Mouse (Mus musculus): ENCODE data around the gene Adh6a.
A peak's percentile ranks its signal among the peaks of the same experiment; 100 is the strongest.

Adh6a gene

DNA sequence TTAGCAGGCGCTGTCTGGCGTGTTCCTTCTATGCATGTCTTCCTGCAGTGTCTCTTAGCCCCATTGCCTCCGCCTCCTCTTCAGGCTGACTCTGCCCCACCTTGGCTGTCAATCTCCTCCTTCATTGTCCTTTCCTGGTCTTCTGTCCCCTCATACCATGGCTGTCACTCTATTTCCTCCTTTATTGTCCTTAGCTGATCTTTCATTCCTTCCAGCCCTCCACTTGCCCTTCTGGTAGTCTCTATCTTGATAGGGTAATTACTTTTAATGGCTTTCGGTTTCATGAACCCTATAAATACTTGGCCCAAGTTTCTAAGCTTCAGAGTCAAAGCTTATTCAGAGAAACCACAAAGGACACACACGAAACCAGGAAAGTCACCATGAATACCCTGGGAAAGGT is at the start of gene Adh6a:
Adh6a (plus strand) TSS at position 322 of the 400 bp plus-strand sequence.
- no peak for DNase-seq (ENCODE audit: low read depth, low spot score)

DNA sequence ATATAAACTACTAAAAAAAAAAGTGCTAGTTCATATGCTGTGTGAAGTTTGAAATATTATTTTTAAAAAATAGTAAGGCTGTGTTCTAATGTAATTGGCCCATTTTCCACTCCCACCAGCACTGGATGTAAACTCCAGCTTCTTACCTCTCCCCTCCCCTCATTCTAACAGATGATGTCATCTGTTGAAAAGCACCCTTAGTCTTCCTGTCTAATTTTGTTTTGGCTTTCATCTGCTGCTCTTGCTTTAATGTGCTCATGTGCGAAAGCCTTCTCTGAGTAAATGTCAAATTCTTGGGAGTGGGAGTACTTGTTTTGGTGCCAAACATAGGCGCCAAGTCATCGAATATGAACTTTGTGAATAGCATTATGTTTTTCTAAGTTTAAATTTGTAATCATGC is 48.4 kb upstream of the Adh6a start:
- DNase-seq (ENCODE audit: low read depth, low spot score): peak; percentile 29

- no peak for DNase-seq (ENCODE audit: low read depth, low spot score)
Measured at GRCm38 (mm10) chr3:138270507-138270906, 42.6 kb upstream of the Adh6a start.

GRCm38 (mm10) chr3:138271297-138271696 is 41.8 kb upstream of the Adh6a start:
- no peak for DNase-seq (ENCODE audit: low read depth, low spot score)

- no peak for DNase-seq (ENCODE audit: low read depth, low spot score)
Measured at GRCm38 (mm10) chr3:138273080-138273479, 40.0 kb upstream of the Adh6a start.

DNA sequence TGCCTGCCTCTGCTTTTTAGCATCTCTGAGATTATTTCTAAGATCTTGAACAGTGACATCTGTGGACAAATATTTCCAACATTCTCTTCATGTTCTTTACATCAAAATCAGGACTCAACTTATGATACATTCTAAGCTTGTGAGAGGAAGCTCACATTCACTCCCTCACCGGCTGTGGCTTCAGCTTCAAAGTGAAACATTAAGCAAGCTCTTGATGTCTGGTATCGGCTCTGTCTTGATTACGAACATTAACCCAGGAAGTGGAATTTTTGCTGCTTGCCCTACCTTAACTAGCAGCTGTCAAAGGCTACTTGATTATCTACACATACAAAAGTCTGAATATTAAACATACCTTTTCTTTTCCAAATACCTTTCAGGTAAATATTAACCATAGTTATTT is 38.0 kb upstream of the Adh6a start:
- DNase-seq (ENCODE audit: low read depth, low spot score): peak; percentile 74

GRCm38 (mm10) chr3:138282556-138282955 is 30.5 kb upstream of the Adh6a start:
- no peak for DNase-seq (ENCODE audit: low read depth, low spot score)

DNA sequence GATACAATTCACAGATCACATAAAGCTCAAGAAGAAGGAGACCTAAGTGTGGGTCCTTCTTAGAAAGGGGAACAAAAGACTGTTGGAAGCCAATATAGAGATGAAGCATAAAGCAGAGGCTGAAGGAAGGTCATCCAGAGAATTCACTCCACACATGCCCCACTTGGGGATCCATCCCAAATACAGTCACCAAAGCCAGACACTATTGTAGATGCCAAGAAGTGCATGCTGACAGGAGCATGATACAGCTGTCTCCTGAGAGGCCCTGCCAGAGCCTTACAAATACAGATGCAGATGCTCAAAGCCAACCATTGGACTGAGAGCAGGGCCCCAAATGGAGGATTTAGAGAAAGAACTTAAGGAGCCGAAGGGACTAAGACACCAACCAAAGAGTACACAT is 29.3 kb upstream of the Adh6a start:
- DNase-seq (ENCODE audit: low read depth, low spot score): no peak

- no peak for DNase-seq (ENCODE audit: low read depth, low spot score)
Measured at GRCm38 (mm10) chr3:138285986-138286385, 27.1 kb upstream of the Adh6a start.

DNA sequence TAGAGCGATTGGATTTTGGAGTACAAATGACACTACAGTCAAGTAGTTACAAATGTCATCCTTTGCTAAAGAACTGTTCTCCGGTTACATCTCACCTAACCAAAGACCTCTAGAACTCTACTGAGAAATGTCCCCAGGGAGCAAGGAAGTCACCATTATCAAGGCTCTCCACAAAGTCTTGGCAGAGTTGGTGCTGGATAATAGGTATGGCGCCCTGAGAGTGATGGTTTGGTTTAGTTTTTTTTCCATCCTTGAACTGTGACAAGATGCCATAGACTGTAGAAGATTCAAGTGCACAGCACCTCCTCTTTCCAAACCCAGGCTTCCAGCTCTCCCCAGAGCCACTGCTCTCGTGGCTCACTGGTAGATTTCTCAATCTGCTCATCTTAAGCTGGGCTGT is 25.4 kb upstream of the Adh6a start:
- no peak for DNase-seq (ENCODE audit: low read depth, low spot score)

- no peak for DNase-seq (ENCODE audit: low read depth, low spot score)
Measured at GRCm38 (mm10) chr3:138290672-138291071, 22.4 kb upstream of the Adh6a start.

DNA sequence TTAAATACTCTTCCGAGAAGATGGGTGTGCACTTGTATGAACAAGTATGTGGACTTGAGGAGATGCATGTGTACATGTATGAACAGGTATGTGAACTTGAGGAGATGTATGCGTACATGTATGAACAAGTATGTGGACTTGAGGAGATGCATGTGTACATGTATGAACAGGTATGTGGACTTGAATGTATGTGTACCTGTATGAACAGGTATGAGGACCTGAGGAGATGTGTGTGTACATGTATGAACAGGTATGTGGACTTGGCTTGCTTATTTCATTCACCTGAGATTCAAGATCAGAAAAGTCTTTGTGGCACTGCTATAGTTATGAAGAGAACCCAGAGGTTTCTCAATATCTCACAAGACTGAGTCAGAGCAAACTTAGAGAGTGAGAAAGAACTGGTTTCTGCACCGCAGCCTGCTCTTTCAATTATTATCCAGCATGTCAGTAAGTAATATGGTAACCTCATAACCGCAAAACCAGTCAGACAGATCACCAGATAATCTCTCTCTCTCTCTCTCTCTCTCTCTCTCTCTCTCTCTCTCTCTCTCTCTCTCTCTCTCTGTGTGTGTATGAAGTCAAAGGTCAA is 21.5 kb upstream of the Adh6a start:
- DNase-seq (ENCODE audit: low read depth, low spot score): no peak

DNA sequence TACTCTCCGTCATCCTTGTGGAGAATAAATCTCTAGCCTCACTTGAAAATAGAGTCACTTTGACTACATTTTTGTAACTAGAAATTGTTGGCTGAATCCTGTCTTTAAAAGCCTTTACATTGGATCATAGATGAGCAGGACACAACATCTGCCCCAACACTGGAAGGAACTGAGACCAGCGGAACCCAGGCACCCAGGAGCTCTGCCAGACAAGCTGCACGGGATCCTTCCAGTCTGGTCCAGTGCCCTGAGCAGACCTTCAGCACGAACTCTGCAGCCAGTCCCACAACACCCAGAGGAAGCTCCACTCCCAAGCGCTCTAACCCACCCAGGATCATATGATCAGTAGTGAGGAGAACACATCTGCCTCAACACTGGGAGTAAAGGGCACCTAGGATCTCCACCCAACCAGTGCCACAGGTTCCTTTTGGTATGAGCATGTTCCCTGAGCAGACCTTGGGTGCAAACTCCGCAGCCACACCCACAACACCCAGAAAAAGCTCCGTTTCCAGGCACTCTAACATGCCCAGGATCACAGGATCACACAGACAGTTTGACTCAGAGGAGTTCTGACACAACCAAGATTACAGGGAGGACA is 19.7 kb upstream of the Adh6a start:
- no peak for DNase-seq (ENCODE audit: low read depth, low spot score)

DNA sequence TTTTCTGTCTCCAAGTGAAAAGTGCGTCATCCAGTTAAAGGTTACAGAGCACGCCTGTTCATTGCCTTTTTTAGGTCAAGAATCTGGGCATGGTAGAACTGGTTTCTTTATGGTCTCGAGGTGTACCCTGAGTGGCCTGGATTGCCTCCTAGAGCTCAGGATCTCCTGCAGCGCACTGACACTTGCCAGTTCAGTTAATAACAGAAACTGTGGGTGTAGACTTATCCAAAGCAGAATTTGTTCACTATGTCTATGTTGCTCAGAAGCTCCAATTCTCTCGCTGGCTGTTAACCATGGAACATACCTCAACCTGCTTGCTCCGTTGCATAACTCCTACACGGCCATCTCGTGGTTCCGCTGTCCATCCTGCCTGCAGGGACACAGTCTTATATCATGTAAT is 13.0 kb upstream of the Adh6a start:
- no peak for DNase-seq (ENCODE audit: low read depth, low spot score)

DNA sequence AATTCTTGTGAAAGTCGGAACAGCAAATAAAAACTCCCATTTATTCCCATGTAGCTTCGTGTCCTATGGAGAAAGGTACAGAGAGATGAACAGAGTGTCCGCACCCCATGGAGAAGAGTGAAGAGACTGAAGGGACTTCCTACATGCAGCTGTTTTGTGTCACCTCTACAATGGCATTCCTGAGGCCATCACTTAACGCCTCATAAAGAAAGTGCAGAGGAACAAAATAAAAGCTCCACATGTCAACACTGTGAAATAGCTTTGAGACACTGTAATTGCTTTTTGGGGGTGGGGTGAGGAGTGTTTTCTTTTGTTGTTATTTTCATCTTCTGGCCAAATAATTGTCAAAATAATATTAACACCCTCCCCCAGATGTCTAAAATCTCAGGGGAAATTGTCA is 10.4 kb upstream of the Adh6a start:
- no peak for DNase-seq (ENCODE audit: low read depth, low spot score)

DNA sequence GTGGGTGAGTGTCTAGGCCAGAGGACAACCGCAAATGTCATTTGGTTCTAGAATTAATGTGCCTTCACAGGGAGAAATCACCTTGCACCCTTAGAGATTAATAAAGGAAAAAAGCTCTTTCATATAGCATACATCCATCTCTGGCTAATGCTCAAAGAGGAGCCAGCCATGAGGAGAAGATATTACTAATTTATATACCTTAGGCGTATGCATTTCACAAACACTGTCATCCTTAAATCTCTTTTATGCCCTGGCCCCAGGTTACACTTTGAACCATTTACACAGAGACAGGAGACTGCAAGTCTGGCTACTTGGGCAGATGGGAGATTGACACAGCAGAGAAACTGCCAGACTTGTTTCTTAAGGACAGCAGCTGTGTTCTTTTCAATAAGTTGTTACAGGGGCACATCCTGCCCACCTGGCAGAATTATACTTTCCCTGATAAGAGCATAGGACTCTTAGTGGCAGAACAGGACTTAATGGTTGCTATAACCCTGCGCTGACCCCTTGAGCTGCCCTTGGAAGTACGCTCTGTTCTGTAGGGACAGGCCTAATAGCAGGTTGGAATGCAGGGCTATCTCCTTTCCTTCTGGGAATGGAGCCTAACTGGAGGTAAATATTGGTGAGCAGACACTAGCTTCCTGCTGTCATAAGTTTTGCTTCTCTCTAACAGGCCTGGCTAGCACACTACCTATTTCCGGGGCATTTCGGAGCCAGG is 9.2 kb upstream of the Adh6a start:
- no peak for DNase-seq (ENCODE audit: low read depth, low spot score)

- no peak for DNase-seq (ENCODE audit: low read depth, low spot score)
Measured at GRCm38 (mm10) chr3:138304489-138304871, 8.6 kb upstream of the Adh6a start.

DNA sequence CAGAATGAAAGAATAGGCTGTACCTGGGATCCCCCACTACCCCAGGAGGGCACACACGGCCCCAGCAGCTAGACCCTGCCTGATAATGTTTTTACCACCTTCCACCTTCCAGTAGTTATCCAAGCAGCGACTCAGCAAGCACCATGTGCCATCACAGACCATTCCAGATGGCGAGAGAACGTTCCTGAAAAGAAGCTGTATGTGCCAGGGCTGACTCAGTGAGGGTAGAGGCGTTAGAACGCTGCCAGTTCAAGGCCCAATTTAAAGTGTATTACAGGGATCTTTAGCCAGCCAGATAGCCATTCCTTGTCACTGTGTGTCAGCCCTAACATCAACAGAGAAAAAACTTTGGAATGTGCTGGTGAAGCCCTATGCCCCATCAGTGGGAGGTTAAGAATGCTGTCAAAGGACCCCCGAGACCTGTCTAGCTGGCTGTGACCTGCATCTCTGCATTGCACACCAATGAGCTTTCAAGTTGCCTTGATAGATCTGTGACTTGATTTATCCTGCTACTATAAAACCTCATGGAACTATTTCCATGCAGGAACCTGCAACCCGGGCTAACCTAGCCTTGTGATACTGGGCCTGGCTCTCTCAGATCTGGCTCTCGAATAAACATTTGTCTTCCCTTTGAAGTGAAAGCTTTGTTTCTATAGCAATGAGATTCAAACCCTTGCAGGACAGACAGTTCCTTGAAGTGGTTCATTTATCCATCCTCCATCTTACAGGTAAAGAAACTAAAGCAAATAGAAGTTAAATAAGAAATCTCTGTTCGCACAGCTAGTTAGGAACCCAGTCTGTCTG is 7.4 kb upstream of the Adh6a start:
- DNase-seq (ENCODE audit: low read depth, low spot score): no peak

DNA sequence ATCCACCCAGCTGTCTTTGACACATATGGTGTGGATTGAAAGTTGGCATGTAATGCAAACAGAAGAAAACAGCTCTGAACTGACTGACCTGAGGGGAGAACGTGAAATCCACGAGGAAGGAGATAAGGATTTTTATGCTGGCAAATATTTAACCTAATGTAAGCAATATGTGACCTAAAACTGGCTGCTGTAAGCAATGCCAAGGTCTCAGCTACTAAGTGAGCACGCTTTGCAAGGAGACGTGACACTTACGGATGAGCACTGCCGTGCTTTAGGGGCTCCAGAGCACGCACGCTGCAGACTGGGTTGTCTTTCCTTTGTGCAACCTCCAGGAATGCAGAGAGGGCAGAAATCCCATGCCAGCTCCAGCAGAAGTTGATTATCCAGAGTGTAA is 6.8 kb upstream of the Adh6a start:
- no peak for DNase-seq (ENCODE audit: low read depth, low spot score)

DNA sequence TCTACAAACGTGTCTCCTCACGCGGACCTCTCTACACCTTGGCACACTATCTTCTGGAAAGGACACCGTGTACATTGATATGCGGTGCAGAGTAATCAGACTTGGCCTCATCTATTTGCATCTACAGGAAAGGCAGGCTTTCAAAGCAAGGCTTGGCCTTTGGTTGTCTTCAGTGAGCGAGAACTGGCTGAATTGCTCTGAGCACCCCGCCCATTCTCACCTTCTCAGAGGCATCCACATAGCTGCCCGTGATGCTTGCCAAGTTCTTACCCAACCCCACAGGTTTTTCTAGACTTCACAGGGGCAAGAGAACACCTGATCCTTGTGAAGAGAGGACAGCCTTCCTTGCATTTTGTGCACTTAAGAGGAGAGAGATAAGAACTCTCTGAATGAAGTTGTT is 3.2 kb upstream of the Adh6a start:
- DNase-seq (ENCODE audit: low read depth, low spot score): no peak

GRCm38 (mm10) chr3:138311015-138311414 is 2.1 kb upstream of the Adh6a start:
- peak; percentile 46 for DNase-seq (ENCODE audit: low read depth, low spot score)

DNA sequence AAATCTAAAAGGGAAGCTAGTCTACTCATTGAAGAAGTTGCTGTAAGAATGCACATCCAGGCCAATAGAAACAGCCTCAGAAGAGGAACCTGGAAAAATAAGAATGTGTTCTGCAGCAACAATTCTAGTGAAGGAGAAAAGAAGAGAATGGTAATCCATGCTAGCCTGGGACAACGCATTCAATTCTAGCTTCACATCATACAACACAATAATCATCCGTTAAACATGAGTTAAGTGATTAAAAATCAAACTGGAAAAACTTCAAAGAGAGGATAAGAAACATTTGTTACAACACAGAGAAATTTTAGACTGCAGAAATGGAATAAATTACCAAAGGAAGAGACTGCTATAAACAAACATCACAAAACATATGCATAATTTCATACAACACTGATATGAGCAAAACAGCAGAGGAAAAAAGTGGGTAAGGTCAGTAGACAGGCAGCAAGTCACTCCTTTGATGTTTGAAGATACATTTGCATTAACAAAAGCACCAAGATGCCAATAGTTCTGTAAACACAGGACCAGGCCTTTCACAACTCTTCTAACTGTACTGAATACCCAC is 3.9 kb downstream of the Adh6a start:
- DNase-seq (ENCODE audit: low read depth, low spot score): no peak
